Mouse (Mus musculus) leukemia stem cell, adult 10-12 weeks (primary cell): ENCODE data around the gene Klk1b22. TPM values are rescaled to one million over a fixed set of nuclear protein-coding genes. Genes with fewer than 3 reads are reported as not detected.

Source experiments
- polyA plus RNA-seq: library from polyadenylated mRNA; stranded (reverse); fragments of >175 nt; gene quantifications from 2 replicates; pipeline ENCODE4 v1.2.3, GENCODE M21; 2012; ENCODE audit warnings: low replicate concordance

Klk1b22 gene
- not detected in 2 replicates for polyA plus RNA-seq

GRCm38 (mm10) chr7:44112373-44112772 lies at the start of gene Klk1b22:
Gene Klk1b22, plus strand, starts transcription at chr7:44112673.

GRCm38 (mm10) chr7:44102028-44102427 lies 10.4 kb upstream of the Klk1b22 start, which contains the start of gene Klk1b21:
Gene Klk1b21, plus strand, starts transcription at chr7:44102328.

DNA sequence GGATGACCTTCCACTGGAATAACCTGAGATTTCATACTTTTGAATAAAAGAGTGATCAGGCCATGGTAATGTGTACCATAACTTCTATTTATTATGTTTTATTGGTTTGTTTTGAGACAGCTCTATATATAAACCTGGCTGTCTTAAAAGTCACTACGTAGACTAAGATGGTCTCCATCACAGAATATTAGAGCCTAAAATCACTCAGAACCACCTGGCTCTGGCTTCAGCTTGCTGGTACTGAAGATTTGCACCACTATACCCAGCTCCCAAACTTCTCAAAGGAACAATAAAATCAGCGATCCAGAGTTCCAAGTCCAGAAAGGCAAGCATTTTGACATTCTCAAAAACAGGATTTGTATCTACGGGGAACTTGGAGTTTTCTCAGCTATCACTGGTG lies 24.0 kb downstream of the Klk1b22 start, which contains the start of gene Klk1b16:
Gene Klk1b16, plus strand, starts transcription at position 301 of the 400 bp plus-strand sequence.

Other genes with a start within 250 kb of the Klk1b22 start
- 0.33 TPM in 1 of 2 replicates, not detected in the other for gene Klk4, start 231.5 kb upstream of the Klk1b22 start, polyA plus RNA-seq
- not detected in 2 replicates for gene Klk15, start 178.9 kb upstream of the Klk1b22 start, polyA plus RNA-seq
- not detected in 2 replicates for gene Klk1b8, start 162.0 kb upstream of the Klk1b22 start, polyA plus RNA-seq
- gene Klk1b1, start 145.9 kb upstream of the Klk1b22 start, polyA plus RNA-seq, result not detected in 2 replicates
- not detected in 2 replicates for gene Klk1b9, start 136.6 kb upstream of the Klk1b22 start, polyA plus RNA-seq
- gene Klk1b11, start 116.8 kb upstream of the Klk1b22 start, polyA plus RNA-seq, result not detected in 2 replicates
- not detected in 2 replicates for gene Klk1b26, start 100.5 kb upstream of the Klk1b22 start, polyA plus RNA-seq
- 1.8 TPM in 1 of 2 replicates, not detected in the other for gene Klk1b27, start 60.4 kb upstream of the Klk1b22 start, polyA plus RNA-seq
- gene Klk1b21, start 10.3 kb upstream of the Klk1b22 start, polyA plus RNA-seq, result 0.28 TPM in 1 of 2 replicates, not detected in the other
- not detected in 2 replicates for gene Klk1b16, start 24.1 kb downstream of the Klk1b22 start, polyA plus RNA-seq
- not detected in 2 replicates for gene Klk1b24, start 75.6 kb downstream of the Klk1b22 start, polyA plus RNA-seq
- not detected in 2 replicates for gene Klk1b3, start 85.5 kb downstream of the Klk1b22 start, polyA plus RNA-seq
- not detected in 2 replicates for gene Klk1b4, start 94.8 kb downstream of the Klk1b22 start, polyA plus RNA-seq
- gene Klk1b5, start 103.3 kb downstream of the Klk1b22 start, polyA plus RNA-seq, result 0.30 TPM in 1 of 2 replicates, not detected in the other
- 1.5 and 4.1 TPM in 2 replicates for gene Klk1, start 112.7 kb downstream of the Klk1b22 start, polyA plus RNA-seq
- gene Gm36864, start 123.5 kb downstream of the Klk1b22 start, polyA plus RNA-seq, result not detected in 2 replicates
- 0.83 TPM in 1 of 2 replicates, not detected in the other for gene 1700028J19Rik, start 134.0 kb downstream of the Klk1b22 start, polyA plus RNA-seq
- gene 2410002F23Rik, start 134.0 kb downstream of the Klk1b22 start, polyA plus RNA-seq, result 116 and 153 TPM in 2 replicates
- not detected in 2 replicates for gene Acp4, start 144.7 kb downstream of the Klk1b22 start, polyA plus RNA-seq
- gene Gm15517, start 148.8 kb downstream of the Klk1b22 start, polyA plus RNA-seq, result not detected in 2 replicates
- 0.48 and 0.55 TPM in 2 replicates for gene Clec11a, start 194.2 kb downstream of the Klk1b22 start, polyA plus RNA-seq
- 10.4 and 21.0 TPM in 2 replicates for gene Shank1, start 197.6 kb downstream of the Klk1b22 start, polyA plus RNA-seq